Mouse (Mus musculus) liver, postnatal 0 days (tissue): ENCODE data around the gene Vnn3.
A peak's percentile ranks its signal among the peaks of the same experiment; 100 is the strongest.

Experiments used
- CTCF ChIP-seq: sonication (generic); IDR thresholded peaks from 2 replicates; pipeline ENCODE4 v1.5.1; 2016; ENCODE audit warnings: antibody characterized with exemption, low read depth
- EP300 ChIP-seq: IDR thresholded peaks from 2 replicates; pipeline ENCODE4 v1.6.1; 2016; ENCODE audit warnings: antibody characterized with exemption, low read depth, mild to moderate bottlenecking

DNA sequence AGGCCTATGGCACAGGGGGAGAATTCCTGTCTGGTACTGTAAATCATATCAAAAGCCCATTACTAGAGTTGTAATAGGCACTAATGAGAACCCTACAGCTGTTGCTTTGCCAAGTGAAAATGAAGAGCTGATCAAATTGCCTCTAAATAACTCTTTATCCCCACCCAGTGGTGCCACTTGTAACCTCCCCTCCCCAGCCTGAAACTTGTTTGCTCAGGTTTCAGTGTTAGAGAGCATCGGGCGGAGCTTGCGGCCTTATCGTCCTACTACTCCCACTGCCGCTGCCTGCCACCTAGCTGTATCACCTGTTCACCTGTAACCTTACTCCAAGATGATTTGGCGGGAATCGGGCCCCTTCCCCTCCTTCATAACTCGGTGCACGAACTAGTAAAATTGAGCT lies 11.9 kb upstream of the Vnn3 start:
- TF ChIP-seq CTCF (peak; percentile 46), EP300 (no peak)
